Mouse (Mus musculus) cerebellum, postnatal 14 days (tissue): Measurements from ENCODE around the gene Fam53a.

Experiments
- DNase-seq, 2 experiments: peaks; one replicate each; pipeline ENCODE4 v3.0.0; 2021; ENCODE audit warnings: mixed read lengths in 2 of 2

Fam53a gene

DNA sequence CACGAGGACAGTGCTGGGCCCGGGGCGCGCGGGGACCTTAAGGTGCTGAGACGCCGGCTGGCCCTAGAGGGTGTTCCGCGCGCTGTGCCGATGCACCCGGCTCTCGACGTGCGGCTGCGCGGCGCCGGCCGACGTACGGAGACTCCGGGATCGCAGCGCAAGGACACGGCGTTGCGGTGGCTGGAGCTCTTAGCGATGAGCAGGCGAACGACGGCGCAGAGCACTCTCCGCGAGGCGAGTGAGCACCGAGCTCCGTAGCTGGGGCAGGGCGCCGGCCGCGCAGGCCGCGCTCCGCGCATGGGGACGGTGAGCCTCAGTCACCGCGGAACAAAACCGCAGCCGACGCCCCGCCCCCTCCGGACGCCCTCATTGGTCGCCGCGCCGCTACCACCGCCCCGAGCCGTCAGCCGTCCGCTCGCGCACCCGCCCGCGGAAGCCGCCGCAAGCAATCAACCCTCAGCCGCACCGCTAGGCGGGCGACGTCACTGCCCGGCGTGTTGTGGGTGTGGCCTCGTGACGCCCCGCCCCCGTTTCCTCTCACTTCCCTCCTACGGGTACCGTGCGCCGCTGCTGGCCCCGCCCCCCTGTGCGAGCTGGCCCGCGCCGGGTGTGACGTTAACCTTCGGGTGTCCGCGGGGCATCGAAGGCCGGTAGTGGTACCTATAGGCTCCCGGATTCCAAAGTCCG is at the start of gene Fam53a, which contains the start of gene Gm9903:
Gene Fam53a (minus strand): TSS at position 335 of the 687 bp plus-strand sequence.
Gene Gm9903 (plus strand): TSS at position 625 of the 687 bp plus-strand sequence.
- DNase-seq = peak; percentile 100

DNA sequence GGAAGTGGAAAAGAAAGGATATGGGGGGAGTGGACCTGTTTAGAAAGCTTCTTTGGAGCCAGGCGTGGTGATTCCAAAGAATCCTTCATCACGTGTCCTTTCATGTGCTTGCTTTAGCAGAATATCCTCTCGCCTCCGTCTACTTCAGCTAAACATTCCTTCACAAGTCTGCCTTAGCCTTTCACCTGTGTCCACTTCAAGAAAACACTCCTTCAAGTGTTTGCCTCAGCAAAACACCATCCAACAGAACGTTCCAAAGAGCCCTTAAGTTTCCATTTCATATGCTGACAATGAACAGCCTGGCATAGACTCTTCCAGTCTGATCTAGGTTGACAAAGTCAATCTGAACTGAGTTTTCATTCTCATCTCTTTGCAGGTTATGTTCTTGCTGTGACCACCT is 48.8 kb upstream of the Fam53a start:
- DNase-seq = no peak

DNA sequence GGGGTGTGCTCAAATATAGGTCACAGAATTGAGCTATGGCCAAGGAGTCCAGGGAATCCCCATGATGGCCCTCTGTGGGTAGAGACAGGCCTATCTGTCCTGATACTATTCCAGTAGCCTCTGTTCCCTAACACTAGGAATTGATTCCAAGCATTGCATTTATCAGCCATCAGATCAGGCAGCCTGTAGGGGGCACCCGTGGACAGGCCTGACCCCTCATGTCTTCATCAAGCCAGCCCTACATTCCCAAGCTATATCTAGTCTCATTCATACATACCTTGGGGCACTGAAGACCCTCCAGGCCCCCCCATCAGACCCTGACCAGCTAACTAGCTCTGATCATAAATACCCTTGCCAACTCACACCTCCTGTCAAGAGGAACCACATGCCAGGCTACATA is 46.5 kb upstream of the Fam53a start:
- peak; percentile 70 to 80 for DNase-seq

DNA sequence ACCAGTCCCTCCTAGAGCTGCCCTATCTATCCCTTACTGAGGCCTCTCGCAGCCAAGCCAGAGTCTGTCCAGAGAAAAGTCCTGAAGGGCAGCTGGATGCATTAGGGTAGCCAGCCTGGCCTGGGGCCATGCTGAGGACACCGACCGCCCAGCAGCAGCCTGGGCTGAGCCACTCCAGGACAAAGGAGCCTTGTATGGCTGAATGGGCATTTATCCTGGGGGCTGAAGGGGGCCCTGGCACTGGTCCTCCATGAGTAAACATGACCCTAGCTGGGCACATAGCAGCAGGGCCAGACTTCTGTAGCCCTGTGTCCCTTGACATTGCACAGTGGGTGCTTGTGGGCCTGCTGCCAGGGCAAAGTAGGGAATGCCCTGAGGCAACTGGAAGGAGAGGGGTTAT is 45.0 kb upstream of the Fam53a start:
- peak in 1 of 2 experiments; percentile 32 for DNase-seq

DNA sequence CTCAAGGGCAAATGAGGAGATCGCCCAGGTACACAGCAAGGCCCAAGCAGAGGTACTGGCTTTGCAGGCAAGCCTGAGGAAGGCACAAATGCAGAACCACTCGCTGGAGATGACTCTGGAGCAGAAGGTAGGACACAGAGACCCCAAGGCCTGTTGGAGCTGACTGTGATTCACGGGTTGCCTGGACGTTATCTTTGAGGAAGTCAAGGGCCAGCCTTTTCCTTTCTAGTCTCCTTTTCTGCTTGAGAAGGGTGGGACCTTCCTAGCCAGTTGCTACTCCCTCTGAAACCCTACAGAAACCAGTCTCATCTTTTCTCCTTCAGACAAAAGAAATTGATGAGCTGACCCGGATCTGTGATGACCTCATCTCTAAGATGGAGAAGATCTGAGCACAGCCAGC is 42.2 kb upstream of the Fam53a start:
- DNase-seq = no peak

DNA sequence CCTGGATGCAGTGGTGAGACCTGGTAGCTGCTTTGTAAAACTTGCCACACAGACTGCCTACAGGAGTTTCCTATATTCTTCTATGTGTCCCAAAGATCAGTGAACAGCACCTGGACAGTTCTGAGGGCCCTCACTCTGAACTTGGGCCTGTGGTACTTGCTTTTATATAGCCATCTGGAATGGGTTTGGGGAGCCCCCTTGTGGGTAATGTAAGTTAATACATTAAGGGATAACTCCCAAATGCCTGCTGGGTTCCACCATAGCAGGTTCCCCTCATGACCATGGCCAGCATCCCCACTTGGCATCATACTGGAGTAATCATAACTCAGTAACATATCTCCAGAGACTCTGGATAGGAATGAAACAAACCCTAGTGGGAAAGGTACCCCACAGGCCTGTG is 38.8 kb upstream of the Fam53a start:
- peak; percentile 44 to 56 for DNase-seq

DNA sequence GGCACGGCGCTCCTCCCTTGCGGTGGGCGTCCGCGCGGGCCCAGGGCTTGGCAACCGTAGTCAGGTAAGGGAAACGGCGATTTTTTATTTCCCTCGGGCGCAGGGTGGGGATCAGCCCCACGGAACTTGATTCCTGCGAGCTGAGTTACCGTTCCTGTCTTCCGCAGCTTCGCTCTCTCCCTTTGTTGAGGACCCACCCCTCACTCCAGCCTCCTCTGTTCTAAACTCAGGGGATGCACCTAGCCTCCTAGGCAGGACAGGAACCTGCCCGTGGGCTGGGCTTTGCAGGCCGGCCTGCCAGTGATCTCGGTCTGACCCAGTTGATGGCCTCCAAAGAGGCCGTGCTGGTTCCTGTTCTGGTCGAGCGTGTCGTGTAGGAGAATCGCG is 29.2 kb upstream of the Fam53a start:
- no peak for DNase-seq

DNA sequence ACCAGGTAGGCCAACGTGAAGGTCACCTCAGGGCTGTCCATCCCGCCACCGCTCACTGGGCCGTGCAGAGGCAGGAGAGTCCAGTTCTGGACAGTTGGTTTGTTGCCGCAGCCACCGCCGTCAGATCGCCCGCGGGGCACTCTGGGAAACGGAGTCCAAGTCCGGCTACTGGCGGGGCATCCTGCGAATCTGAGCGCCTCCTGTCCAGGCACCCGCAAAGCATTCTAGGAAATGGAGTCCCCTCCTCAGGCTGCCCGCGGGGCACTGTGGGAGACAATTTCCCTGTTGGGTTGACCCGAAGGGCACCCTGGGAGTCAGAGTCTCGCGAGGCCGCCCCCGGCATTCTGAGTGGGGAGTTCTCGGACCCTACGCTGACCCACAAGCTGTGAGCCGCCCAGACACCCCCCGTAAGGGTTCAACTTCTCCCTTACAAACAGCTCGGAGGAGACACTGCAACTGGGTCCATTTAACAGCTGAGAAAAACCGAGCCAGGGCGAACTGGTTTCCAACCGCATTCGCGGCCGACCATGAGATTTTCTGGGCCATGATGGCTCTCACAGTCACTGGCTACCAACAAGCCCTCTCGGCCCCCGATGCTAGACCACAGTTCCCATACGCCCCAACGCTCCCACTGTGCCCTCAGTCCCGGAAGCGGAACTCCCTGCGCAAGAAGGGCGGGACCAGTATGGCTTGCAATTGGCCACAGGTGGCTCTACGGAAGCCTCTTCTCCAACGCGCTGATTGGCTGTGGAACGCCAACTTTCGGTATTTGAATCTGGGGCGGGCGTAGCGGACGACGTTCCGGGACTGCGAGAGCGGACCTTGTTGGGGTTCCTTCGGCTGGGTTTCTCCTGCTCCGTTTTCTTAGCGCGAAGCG is 28.6 kb upstream of the Fam53a start, which contains the start of the genes Tacc3 and Tmem129:
Gene Tacc3 (plus strand): TSS at position 342 of the 877 bp plus-strand sequence.
Gene Tmem129 (minus strand): TSS at position 630 of the 877 bp plus-strand sequence.
- peak; percentile 98 for DNase-seq

DNA sequence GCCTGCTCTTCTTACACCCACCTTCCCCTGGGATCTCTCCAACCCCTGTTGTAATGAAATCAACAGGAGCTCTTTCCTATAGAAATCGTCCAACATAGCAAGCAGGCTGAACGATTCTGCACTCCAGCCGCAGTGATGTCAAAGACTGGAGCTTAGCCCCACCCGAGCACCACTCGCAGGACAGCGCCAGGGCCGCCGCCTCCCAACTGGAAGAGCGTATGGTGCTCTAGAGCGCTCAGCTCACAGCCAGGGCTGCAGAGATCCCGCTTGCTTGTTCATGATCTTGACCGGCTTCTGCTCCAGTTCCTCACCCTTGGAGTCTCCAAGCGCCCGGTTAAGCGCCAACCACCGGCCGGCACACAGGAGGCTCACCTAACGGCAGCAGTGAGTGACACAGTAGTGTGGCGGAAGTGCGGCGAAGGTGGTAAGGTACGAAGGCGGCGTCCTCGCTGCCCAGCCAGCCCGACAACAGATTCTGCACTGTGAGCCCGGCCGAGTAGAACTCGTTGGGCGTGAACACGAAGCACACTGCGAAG is 27.9 kb upstream of the Fam53a start:
- no peak for DNase-seq

DNA sequence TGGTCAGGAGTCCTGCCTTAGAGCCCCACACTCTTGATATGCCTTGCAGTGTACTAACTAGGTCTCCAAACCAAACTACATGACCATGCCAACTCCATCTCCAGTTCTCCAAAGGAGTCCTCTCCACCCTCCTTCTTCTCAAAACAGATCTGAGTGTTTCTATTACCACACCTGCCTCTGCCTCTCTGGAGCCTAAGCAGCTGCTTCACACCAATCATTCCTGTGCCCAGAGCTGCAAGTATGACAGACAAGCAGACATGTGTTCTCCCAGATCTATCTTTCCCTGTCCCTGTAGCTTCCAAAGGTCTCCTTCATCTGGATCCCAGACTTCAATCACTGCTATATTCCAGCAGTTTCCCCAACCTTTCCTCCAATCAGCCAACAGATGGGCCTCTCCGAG is 27.3 kb upstream of the Fam53a start:
- no peak for DNase-seq

DNA sequence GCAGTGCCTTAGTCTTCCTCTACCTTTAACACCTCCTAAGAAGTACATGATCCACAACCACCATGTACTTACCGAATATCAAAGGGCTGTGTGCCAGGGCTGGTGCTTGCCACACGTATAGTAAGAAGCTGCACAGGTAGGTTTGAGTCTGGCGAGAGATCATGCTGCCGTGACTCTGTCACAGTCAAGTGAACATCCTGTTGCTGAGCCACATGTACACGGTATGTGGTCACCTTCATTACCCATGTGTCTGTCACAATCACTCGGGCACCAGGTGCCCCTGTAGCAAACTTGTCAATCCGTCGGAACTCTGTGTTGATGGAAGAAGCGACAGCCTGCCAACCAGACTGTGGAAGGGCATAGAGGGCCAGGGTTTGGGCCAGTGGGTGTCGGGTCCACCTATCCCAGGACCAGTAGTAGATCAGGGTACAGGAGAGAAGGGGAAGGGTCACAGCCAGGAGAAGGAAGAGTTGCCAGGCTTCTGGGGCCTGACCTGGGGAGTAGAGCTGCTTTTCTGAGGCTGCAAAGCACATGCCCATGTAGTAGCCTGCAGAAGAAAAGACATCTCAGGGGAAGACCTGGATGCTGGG is 25.9 kb upstream of the Fam53a start:
- DNase-seq = peak in 1 of 2 experiments; percentile 27

DNA sequence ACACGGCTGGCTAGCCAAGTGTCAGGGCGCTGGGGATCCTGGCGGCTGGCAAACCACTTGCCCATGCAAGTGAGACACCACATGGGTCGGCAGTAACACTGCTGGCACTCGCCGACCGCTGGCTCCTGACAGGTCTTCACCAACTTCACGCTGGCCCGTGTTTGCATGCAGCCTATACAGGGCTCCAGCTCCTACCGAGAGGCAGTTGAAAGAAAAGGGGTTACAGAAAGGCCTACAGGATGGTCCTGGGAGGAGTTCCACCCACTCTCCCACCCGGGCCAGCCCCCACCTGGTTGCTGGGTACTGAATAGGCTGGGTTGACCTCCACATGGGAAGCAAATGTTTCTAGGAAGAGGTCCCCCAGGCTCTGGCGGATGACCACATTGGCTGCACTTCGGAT is 25.0 kb upstream of the Fam53a start:
- DNase-seq = no peak

DNA sequence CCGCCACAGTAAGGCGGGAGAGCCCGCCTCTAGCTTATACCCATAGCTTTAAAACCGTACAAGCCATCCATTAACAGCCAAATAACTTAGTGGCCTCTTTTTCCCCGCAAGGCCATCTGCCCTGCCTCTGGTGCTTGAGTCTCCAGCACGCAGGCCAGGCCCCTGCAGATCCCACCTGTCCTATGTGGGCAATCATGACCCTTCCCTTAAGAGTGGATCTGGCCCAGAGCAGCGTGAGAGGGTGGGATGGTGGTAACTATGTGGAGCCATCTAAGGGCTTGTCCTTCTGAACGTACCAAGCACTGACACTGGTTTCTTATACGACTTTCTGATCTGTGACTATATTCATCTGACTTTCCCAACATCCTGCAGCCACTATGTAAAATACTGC is 23.3 kb upstream of the Fam53a start:
- no peak for DNase-seq

DNA sequence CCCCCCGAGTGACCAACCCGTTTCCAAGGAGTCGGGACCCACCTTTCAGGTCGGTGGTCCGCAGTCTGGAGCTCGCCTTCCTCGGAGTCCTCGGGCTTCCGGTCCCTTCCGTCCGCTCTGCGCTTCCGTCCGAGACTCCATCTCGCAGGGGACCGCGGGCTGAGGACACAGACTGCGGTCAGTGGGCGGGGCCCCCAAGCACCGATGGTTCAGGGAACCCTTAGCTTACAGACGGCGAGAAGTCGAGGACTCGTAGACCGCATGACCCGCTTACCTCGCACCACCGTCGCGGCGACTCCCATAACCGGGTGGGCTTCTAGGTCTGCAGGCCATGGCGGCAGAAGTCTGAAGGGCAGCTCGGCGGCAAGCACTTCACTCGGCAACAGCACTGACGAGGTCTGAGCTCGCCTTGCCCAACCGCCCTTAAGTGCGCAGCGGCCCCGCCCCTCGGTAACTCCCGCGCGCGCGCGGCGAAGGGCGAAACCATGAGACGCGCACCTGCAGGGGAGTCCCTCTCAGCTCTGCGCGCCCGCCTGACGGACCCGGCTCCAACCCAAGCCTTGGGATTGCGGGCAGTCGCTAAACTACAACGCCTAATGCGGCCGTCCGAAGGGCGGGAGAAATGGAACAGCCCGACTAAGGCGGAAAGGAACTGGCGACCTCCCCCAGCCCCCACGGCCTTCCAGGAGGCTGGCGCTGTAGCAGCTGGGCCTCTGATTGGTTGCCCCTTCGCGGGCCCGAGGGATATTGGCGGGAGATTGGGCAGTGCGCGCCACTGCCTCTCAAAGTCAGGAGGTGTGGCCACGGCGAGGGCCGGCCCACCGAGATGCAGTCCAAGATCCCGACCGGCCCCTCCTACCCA is 22.7 kb upstream of the Fam53a start, which contains the start of gene Slbp:
Gene Slbp (minus strand): TSS at position 654 of the 862 bp plus-strand sequence.
- DNase-seq = peak; percentile 95 to 96

DNA sequence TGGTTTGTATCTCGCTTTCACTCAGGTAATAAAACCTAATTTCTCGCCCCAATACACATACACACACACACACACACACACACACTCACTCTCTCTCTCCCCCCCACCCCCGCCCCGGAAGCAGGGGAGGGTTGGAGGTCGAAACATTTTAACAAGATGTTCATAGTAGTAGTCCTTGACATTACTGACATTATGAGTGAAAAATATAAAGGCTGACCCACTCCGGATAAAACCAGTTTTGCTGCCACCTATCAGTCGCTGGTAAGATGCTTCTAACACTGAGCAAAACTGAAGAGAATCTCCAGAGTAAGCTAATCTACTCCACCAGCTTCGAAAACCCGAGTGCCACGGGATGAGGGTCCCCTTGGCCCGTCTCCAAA is 22.1 kb upstream of the Fam53a start:
- DNase-seq = peak in 1 of 2 experiments; percentile 24

DNA sequence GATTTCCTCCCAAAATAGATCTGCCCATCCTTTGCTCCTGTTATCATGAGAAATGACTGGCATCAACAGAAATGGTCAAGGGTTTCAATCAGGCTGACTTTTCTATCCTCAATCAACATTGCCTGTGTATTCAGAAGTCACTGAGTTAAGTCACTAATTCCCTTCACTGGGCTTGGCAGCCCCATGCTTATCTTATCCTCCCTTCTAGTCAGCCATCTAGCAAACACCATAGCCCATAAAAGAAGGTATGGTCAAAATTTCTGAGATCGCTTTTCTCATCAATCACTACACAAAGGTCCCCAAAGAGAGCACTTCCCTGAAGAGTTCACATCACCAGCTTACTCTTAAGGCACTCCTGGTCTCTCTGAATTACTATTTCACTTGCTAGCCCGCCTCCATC is 21.6 kb upstream of the Fam53a start:
- DNase-seq = no peak

DNA sequence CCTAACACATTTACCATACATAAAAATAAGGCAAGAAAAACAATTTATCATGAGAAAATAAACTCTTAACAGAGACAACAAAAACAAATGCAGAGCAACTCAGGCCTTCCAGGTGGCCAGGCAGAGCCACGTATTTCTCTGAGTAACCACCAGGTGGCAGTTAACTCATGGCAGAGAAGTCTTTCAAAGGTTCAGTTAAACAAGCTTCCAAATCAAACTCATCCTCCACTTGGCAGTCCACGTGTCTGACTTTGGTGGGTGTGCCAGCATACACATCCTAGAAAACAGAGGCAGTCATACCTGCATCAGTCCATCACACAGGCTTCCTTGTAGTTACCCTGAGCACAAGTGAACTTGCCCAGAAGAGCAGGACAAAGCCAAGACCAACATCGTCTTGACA is 11.2 kb upstream of the Fam53a start:
- DNase-seq = peak; percentile 69 to 73

DNA sequence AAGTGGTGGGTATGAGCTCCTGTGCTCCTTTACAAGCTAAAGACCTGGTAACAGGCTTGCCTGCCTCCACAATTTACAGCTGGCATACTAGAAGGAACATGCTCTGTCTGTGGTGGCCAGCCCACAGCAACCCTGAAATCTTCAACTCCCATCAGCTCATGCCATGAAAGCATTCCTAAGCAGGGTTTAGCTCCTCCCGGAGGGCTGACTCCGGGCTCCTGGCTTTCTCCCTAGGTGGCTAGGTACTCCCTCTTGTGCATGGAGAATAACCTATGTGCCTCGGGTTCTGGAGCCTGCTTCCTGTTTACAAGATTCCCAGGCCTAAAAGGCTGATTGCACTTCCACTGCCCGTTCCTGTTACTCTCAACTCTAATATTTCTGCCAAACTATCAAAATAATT is 9.4 kb upstream of the Fam53a start:
- DNase-seq = no peak

DNA sequence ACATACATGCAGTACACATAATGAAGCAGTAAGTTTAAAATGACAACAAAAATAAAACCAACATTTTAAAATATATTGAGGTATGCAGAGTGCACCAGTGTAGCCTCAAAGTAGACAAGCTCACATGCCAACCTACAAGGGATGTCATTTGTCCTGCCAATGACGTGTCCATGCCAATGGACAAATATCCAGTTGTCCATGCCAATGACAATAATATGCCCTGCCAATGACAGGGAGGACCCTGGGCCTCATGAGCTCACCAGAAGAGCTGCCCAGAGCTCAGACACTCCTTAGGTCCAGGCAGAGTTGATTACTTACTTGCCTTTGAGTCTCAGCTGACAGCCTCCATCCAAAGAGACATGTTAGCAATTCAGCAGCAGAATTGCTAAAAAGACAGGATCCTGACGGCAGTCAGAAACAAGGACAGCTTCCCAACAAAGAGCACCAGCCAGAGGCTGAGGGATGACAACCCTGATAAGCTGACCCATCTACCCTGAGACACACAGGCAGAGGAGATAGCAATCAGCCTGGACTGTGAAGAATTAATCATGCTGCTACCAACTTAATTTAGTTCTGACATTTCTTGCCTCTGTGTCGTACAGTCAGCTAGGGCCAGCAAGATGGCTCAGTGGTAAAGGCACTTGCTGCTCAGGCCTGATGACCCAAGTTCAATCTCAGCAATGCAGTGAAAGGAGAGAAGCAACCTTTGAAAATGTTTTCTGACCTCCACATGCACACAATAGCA is 8.3 kb upstream of the Fam53a start:
- no peak for DNase-seq

DNA sequence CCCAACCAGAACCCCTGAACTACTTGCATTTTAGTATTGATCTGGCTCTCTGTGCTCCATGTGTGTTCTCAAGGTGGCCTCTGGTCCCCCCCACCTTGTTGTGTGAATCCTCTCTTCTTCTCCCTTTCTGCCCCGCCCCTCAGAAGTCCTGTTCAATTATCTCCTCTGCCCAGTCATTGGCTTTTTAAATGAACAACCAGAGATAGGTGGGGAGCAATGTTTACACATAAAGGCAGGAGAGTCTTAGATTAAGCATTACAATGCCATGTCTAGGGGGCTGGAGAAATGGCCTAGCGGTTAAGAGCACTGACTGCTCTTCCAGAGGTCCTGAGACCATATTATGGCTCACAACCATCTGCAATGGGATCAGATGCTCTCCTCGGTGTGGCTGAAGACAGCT is 5.9 kb upstream of the Fam53a start:
- no peak for DNase-seq

DNA sequence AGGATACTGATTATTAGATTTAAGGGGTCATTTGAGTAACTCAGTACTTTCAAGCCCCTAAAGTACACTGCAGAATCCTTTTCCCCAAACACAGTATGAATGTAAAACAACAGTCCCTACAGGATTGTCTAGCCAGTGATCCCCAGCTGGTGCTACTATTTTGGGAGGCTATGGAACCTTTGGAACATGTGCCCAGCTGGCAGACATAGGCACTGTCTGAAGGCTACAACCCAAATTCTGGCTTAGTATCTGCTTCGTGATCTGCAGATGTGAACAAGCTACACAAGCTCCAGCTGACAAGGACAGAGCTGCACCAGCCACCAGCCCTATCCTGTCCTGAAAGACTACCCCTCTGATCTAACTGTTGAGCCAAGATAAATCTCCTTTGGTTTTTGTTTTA is 3.1 kb upstream of the Fam53a start:
- DNase-seq = no peak
